Mouse (Mus musculus) heart, postnatal 0 days (tissue): ENCODE measurements around the gene Fgfr2. TPM values are rescaled to one million over a fixed set of nuclear protein-coding genes. Genes with fewer than 3 reads are reported as not detected.

Experiments used
- ATAC-seq: fragments of 200-750 bp; cut with Nextera tagmentation; 2 replicates; pipeline ENCODE4 v1.8.0; 2017; ENCODE audit warnings: low read depth, moderate number of reproducible peaks, moderate library complexity; ENCODE audit not compliant: insufficient read depth
- DNase-seq: peaks from one replicate; pipeline ENCODE4 v3.0.0-alpha.2; 2016; ENCODE audit warnings: low spot score
- H3K27ac ChIP-seq: fragments of 300-500 bp; sonication (generic); 2 replicates; pipeline ENCODE4 v1.5.1; 2014; ENCODE audit warnings: low read depth, mild to moderate bottlenecking
- H3K27me3 ChIP-seq: fragments of 300-500 bp; sonication (generic); 2 replicates; pipeline ENCODE4 v1.6.1; 2014; ENCODE audit warnings: low read length, mixed read lengths; ENCODE audit not compliant: control insufficient read depth, insufficient read depth
- H3K36me3 ChIP-seq: fragments of 300-500 bp; sonication (generic); replicated peaks from 2 replicates; pipeline ENCODE4 v1.6.1; 2014; ENCODE audit warnings: low read length, mixed read lengths; ENCODE audit not compliant: control insufficient read depth, insufficient read depth
- H3K4me1 ChIP-seq: fragments of 300-500 bp; sonication (generic); 2 replicates; pipeline ENCODE4 v1.6.1; 2014; ENCODE audit warnings: antibody characterized with exemption; ENCODE audit not compliant: control insufficient read depth, insufficient read depth
- H3K4me2 ChIP-seq: fragments of 300-500 bp; sonication (generic); 2 replicates; pipeline ENCODE4 v1.6.1; 2014; ENCODE audit warnings: low read depth, mild to moderate bottlenecking, low read length, moderate library complexity
- H3K4me3 ChIP-seq: fragments of 300-500 bp; sonication (generic); 2 replicates; pipeline ENCODE4 v1.5.1; 2014; ENCODE audit warnings: low read depth, low read length
- H3K9ac ChIP-seq: fragments of 300-500 bp; sonication (generic); replicated peaks from 2 replicates; pipeline ENCODE4 v1.6.1; 2014; ENCODE audit warnings: low read depth, low read length, mixed read lengths
- H3K9me3 ChIP-seq: fragments of 300-500 bp; sonication (generic); replicated peaks from 2 replicates; pipeline ENCODE4 v1.6.1; 2016; ENCODE audit warnings: low read length; ENCODE audit not compliant: control insufficient read depth
- CTCF ChIP-seq: IDR thresholded peaks from 2 replicates; pipeline ENCODE4 v1.5.1; 2016; ENCODE audit warnings: antibody characterized with exemption, control low read depth, low read depth
- EP300 ChIP-seq: IDR thresholded peaks from 2 replicates; pipeline ENCODE4 v1.6.1; 2016; ENCODE audit warnings: antibody characterized with exemption, low read depth
- WGBS: fragments of 180-500 bp; shearing (Covaris S2); extraction: QIAGEN DNeasy Blood & Tissue Kit; methylation state at CpG from one replicate; pipeline ENCODE4 v1.1.7; 2014; 5-methylcytosine and 5-hydroxymethylcytosine counted together
- polyA plus RNA-seq: library from polyadenylated mRNA; unstranded; fragments of >200 nt; fragmentation: Nextera tagmentation; extraction: Ambion mirVana; gene quantifications from 2 replicates; pipeline ENCODE4 v1.2.1, GENCODE M21; 2015
- total RNA-seq: library from RNA; depleted of rRNA; stranded (reverse); fragments of >200 nt; gene quantifications from 2 replicates; pipeline ENCODE4 v1.2.3, GENCODE M21; 2014; ENCODE audit warnings: low replicate concordance

The Fgfr2 gene
- total and polyA plus RNA-seq, 2 experiments from 2014 or later: 3.8 to 11.5 TPM

DNA sequence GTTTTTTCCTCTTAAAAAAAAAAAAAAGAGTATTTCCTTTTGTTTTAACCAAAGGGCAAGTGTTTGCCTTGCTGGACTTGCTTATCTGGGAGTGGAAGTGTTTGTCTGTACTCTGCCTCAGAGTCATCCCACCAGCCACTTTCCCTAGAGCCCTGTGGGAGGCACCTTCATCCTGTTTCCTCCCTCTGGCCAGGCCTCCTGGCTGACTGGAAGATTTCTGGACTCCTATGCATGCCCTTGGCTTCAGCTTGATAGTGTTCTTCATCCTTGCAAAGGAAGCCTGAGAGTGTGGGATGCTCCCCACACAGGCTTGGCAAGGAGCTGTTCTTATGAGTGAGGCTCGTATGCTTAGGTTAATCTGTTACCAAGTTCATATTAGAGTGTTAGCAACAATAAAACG is 2468.6 kb downstream of the Fgfr2 start:
- Histone ChIP-seq H3K27ac (peak overlapping the region; percentile 87), H3K4me2 (no peak overlapping the region), H3K4me3 (no peak overlapping the region), H3K9ac (no peak overlapping the region), H3K9me3 (no peaks in the 10 kb centered on the region), H3K4me1 (peaks cover 74% of the 10 kb centered on the region), H3K36me3 (no peaks in the 10 kb centered on the region; the same call in 1 of the 2 replicates), H3K27me3 (no peaks in the 10 kb centered on the region)
- peak; percentile 17; the same call in 1 of the 2 replicates for TF ChIP-seq CTCF
- peak; percentile 76 for TF ChIP-seq EP300
- DNase-seq: peak; percentile 84
- WGBS: 8% methylated on average over 2 of the region's 2 CpGs
- ATAC-seq: peak; percentile 71

DNA sequence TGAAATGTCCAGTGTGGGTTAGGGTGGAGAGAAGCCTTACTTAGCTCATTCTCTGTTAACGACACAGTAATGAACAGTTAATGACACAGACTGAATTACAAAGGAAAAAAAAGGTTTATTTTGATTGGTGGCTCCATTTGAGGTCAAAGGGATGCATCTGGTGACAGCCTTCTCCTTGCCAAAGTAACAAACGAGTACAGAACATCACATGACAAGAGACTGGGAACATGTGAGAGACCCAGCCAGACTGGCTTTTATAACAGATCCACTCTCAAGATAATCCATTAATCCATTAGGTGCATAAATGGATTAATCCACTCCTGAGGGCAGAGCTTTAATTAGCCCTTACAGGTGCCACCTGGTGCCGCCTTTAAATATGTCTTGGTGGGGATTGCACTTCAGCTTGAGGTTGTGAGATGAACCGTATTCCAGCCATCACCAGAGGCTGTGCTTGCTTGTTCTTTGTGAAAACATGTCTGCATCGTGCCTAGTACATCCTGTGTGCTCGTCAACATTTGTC is 2470.1 kb downstream of the Fgfr2 start:
- Histone ChIP-seq H3K4me3 (no peak overlapping the region), H3K27ac (peak overlapping the region; percentile 87), H3K9me3 (no peaks in the 10 kb centered on the region), H3K4me2 (no peak overlapping the region), H3K9ac (no peak overlapping the region; the same call in 1 of the 2 replicates), H3K36me3 (no peaks in the 10 kb centered on the region), H3K27me3 (no peaks in the 10 kb centered on the region), H3K4me1 (peaks cover 83% of the 10 kb centered on the region)
- TF ChIP-seq EP300 (no peak), CTCF (no peak)
- no peak for ATAC-seq
- 59% methylated on average over 6 of the region's 6 CpGs for whole genome bisulfite sequencing
- DNase-seq: no peak

DNA sequence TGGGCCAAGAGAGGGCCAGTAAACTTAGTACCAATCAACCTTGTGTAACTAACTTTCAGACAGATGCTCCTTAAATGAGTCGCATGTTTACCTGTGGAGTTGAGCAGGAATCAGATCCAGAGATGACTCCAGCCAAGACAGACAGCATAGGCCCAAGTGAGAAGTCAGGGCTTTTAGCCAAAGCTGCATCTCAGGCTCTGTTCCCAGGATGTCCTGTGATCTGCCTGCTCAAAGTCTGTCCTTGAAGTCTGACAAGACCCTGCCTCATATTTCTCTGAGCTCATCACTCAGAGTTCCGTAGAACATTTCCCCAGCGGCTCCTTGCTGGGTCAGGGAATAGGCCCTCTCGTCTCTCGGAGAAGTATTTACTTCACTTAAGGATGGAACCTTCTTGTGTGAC is 2472.5 kb downstream of the Fgfr2 start:
- Histone ChIP-seq H3K9ac (no peak overlapping the region), H3K36me3 (no peaks in the 10 kb centered on the region), H3K9me3 (no peaks in the 10 kb centered on the region), H3K27ac (peak overlapping the region; percentile 99; the same call in 1 of the 2 replicates), H3K4me3 (no peak overlapping the region), H3K4me2 (no peak overlapping the region), H3K27me3 (no peaks in the 10 kb centered on the region), H3K4me1 (peaks cover 70% of the 10 kb centered on the region)
- TF ChIP-seq CTCF (no peak), EP300 (no peak)
- ATAC-seq: no peak
- no peak for DNase-seq
- 70% methylated on average over 5 of the region's 5 CpGs for WGBS

- no peak overlapping the region for H3K9ac ChIP-seq
- H3K9me3 ChIP-seq: no peaks in the 10 kb centered on the region
- peak overlapping the region; percentile 99 for H3K27ac ChIP-seq
- ATAC-seq (no peak), DNase-seq (no peak)
- H3K36me3 ChIP-seq: no peaks in the 10 kb centered on the region
- TF ChIP-seq EP300 (no peak), CTCF (no peak)
- WGBS: 13% methylated on average over 7 of the region's 7 CpGs
- peak overlapping the region; percentile 80 for H3K4me2 ChIP-seq
- no peaks in the 10 kb centered on the region for H3K27me3 ChIP-seq
- peaks cover 62% of the 10 kb centered on the region for H3K4me1 ChIP-seq
- H3K4me3 ChIP-seq: no peak overlapping the region
Measured at GRCm38 (mm10) chr7:130649257-130649656, 2473.9 kb downstream of the Fgfr2 start.

DNA sequence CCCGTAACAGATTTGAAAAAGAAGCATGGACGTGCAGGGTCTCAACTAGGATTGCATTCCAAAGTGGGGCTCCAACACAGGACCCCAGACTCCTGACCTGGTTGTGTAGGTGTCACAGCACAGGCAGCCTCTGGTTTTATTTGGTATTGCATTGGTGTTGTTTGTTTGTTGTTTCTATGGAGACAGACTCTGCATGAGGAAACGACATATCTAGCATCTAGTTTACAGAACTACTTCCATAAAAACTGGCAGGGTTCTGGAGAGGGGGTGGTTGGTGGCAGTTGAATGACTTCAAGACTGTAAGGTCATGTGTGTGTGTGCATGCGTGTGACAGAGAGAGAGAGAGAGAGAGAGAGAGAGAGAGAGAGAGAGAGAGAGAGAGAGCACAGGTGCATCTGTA is 2475.1 kb downstream of the Fgfr2 start:
- TF ChIP-seq CTCF (no peak), EP300 (no peak)
- Histone ChIP-seq H3K9ac (peak overlapping the region; percentile 89), H3K27ac (peak overlapping the region; percentile 99), H3K4me3 (peak overlapping the region; percentile 66), H3K4me2 (peak overlapping the region; percentile 80), H3K27me3 (no peaks in the 10 kb centered on the region), H3K9me3 (no peaks in the 10 kb centered on the region), H3K4me1 (peaks cover 50% of the 10 kb centered on the region), H3K36me3 (no peaks in the 10 kb centered on the region)
- DNase-seq: peak; percentile 74
- 36% methylated on average over 4 of the region's 4 CpGs for WGBS
- ATAC-seq: no peak

DNA sequence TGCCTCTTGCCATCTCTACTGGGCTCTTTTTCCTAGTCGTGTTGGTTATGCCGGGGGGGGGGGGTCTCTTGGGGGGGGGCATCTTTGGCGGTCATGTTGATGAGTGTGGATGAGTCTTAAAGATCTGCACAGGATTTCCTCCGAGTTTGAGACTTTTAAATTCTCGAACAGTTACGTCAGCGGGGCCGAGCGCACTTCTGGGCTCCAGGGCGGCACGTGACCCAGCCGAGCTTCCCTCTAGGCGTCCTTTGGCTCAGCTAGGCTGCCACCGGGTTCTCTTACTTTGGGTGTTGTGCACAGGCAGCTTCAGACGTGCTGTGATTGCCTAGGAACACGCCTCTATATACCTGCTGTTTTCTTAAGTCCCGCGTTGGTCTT is 2476.4 kb downstream of the Fgfr2 start:
- WGBS: under 1% methylated on average over 18 of the region's 18 CpGs
- H3K9ac ChIP-seq: peak overlapping the region; percentile 89
- TF ChIP-seq EP300: peak; percentile 21; the same call in 1 of the 2 replicates
- no peak for TF ChIP-seq CTCF
- peak; percentile 78 for ATAC-seq
- no peaks in the 10 kb centered on the region for H3K36me3 ChIP-seq
- H3K4me3 ChIP-seq: peak overlapping the region; percentile 66
- no peaks in the 10 kb centered on the region for H3K27me3 ChIP-seq
- peaks cover 42% of the 10 kb centered on the region for H3K4me1 ChIP-seq
- peak; percentile 94 for DNase-seq
- no peaks in the 10 kb centered on the region for H3K9me3 ChIP-seq
- peak overlapping the region; percentile 80 for H3K4me2 ChIP-seq
- peak overlapping the region; percentile 99 for H3K27ac ChIP-seq
